Mouse (Mus musculus) neural tube, embryonic 12.5 days (tissue): Measurements from ENCODE around the gene Nfia. TPM values are rescaled to one million over a fixed set of nuclear protein-coding genes. Genes with fewer than 3 reads are reported as not detected.

Experiments used
- ATAC-seq: fragments of 200-750 bp; cut with Nextera tagmentation; 2 replicates; pipeline ENCODE4 v1.8.0; 2017; ENCODE audit warnings: low read depth, mild to moderate bottlenecking, moderate TSS enrichment, moderate library complexity; ENCODE audit not compliant: low FRiP score
- H3K27ac ChIP-seq: fragments of 300-500 bp; sonication (generic); 2 replicates; pipeline ENCODE4 v1.5.1; 2016
- H3K27me3 ChIP-seq: fragments of 300-500 bp; sonication (generic); replicated peaks from 2 replicates; pipeline ENCODE4 v1.6.1; 2016; ENCODE audit warnings: mild to moderate bottlenecking
- H3K36me3 ChIP-seq: fragments of 300-500 bp; sonication (generic); 2 replicates; pipeline ENCODE4 v1.6.1; 2016; ENCODE audit warnings: mild to moderate bottlenecking
- H3K4me1 ChIP-seq: fragments of 300-500 bp; sonication (generic); 2 replicates; pipeline ENCODE4 v1.6.1; 2016
- H3K4me2 ChIP-seq: fragments of 300-500 bp; sonication (generic); replicated peaks from 2 replicates; pipeline ENCODE4 v1.6.1; 2016; ENCODE audit warnings: mild to moderate bottlenecking
- H3K4me3 ChIP-seq: fragments of 300-500 bp; sonication (generic); 2 replicates; pipeline ENCODE4 v1.5.1; 2016
- H3K9ac ChIP-seq: fragments of 300-500 bp; sonication (generic); 2 replicates; pipeline ENCODE4 v1.6.1; 2016; ENCODE audit warnings: mild to moderate bottlenecking
- H3K9me3 ChIP-seq: fragments of 300-500 bp; sonication (generic); 2 replicates; pipeline ENCODE4 v1.6.1; 2016; ENCODE audit warnings: mild to moderate bottlenecking
- WGBS: fragments of 180-500 bp; shearing (Covaris S2); methylation state at CpG from one replicate; pipeline ENCODE4 v1.1.7; 2016; 5-methylcytosine and 5-hydroxymethylcytosine counted together
- polyA plus RNA-seq: library from polyadenylated mRNA; unstranded; fragments of >200 nt; fragmentation: Nextera tagmentation; extraction: Ambion mirVana; gene quantifications from 2 replicates; pipeline ENCODE4 v1.2.1, GENCODE M21; 2016

The Nfia gene
- polyA plus RNA-seq, 1 experiment from 2014 or later = 42.4 TPM

DNA sequence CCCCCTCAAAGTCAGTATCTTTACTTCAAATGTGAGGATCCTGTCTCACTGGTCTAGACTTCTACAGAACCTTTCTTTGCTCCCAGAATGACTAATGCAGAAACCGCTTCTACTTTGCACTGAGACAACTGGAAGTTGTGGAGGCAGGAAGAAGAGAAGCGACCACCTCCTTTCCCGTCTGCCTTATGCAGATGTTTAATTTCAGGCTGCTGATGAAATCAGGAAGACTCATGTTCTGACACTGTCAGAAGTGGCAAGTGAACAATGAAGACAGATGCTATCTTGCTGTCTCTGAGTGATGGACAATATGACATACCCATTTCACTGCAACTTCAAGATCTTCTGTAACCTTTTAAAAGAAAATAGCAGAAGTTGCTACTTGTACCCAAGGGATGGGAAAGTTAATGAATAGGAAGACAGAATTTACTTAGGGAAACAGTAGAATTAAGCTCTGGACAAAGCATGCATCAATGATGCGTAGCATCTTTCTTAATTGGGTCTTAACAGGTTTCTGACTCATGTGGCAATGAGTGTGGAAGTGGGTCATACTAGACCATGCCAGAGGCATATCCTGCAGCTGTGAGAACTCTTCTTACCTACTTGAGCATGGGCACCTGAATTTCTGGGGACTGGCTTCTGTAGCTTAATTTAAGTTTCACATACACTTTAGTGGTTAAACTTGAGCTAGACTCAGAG, 49.2 kb downstream of the Nfia start:
- no peak for ATAC-seq
- Histone ChIP-seq H3K4me1 (peaks cover 7% of the 10 kb centered on the region), H3K4me3 (no peak overlapping the region), H3K27me3 (no peaks in the 10 kb centered on the region), H3K4me2 (no peak overlapping the region), H3K9ac (no peak overlapping the region), H3K27ac (no peak overlapping the region), H3K9me3 (no peaks in the 10 kb centered on the region), H3K36me3 (no peaks in the 10 kb centered on the region)
- 92% methylated on average over 4 of the region's 4 CpGs for WGBS

DNA sequence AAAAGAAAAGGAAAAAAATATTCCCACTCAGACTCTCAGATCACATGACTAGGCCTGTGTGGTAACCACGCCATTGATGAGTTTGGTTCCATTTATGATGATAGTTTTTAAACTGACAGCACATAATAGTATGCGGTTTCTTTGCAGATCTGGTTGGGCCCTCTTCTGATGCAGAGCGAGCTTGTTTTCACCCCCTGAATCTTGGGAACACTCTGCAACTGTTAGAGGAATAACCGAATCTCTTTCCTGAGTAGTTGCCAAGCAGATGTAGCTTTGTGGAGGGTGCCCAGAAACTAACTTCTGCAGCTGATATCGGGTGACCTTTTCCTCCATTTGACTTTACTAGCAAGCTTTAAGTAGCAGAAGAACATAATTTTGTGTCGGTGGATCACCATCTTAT, 51.0 kb downstream of the Nfia start:
- Histone ChIP-seq H3K4me1 (peaks cover 17% of the 10 kb centered on the region), H3K9ac (no peak overlapping the region), H3K9me3 (no peaks in the 10 kb centered on the region), H3K4me2 (no peak overlapping the region), H3K4me3 (no peak overlapping the region), H3K27ac (no peak overlapping the region), H3K27me3 (no peaks in the 10 kb centered on the region), H3K36me3 (no peaks in the 10 kb centered on the region)
- WGBS = 89% methylated on average over 6 of the region's 6 CpGs
- no peak for ATAC-seq

GRCm38 (mm10) chr4:97824451-97824850, 51.9 kb downstream of the Nfia start:
- Histone ChIP-seq H3K27ac (no peak overlapping the region), H3K4me3 (no peak overlapping the region), H3K4me2 (no peak overlapping the region), H3K9ac (no peak overlapping the region), H3K9me3 (no peaks in the 10 kb centered on the region), H3K4me1 (peaks cover 19% of the 10 kb centered on the region), H3K27me3 (no peaks in the 10 kb centered on the region), H3K36me3 (no peaks in the 10 kb centered on the region)
- ATAC-seq = no peak
- WGBS = 74% methylated on average over 4 of the region's 4 CpGs

- Histone ChIP-seq H3K4me2 (no peak overlapping the region), H3K27ac (no peak overlapping the region), H3K36me3 (no peaks in the 10 kb centered on the region), H3K27me3 (no peaks in the 10 kb centered on the region), H3K4me3 (no peak overlapping the region), H3K9ac (no peak overlapping the region), H3K9me3 (no peaks in the 10 kb centered on the region), H3K4me1 (peaks cover 22% of the 10 kb centered on the region)
- WGBS = 85% methylated on average over 4 of the region's 4 CpGs
- ATAC-seq = no peak
Observed at GRCm38 (mm10) chr4:97825432-97825831, 52.9 kb downstream of the Nfia start.

GRCm38 (mm10) chr4:97825841-97826240, 53.3 kb downstream of the Nfia start:
- WGBS = 84% methylated on average over 4 of the region's 4 CpGs
- no peak overlapping the region for H3K9ac ChIP-seq
- no peaks in the 10 kb centered on the region for H3K36me3 ChIP-seq
- H3K4me2 ChIP-seq = no peak overlapping the region
- no peaks in the 10 kb centered on the region for H3K27me3 ChIP-seq
- H3K9me3 ChIP-seq = no peaks in the 10 kb centered on the region
- H3K4me1 ChIP-seq = peaks cover 22% of the 10 kb centered on the region
- no peak for ATAC-seq
- no peak overlapping the region for H3K27ac ChIP-seq
- H3K4me3 ChIP-seq = no peak overlapping the region

DNA sequence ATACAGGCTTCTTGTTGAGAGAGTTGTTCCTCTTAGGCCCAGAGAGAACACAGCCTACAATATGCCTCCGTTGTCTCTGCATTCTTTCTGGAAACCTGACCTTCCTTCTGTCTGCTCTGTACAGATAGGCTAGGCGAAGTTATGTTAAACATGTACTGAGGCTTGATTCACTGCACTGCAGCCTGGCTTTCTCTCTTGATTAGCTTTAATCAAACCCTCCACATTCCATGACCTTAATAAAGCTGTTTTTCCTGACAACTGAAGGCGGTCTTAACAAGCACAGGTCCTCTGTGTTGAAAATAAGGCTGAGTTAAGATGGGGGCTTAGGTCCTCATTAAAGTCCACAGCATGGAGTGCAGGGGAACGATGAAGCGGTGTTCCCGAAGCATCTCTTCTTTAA, 54.6 kb downstream of the Nfia start:
- H3K27me3 ChIP-seq = no peaks in the 10 kb centered on the region
- ATAC-seq = no peak
- 75% methylated on average over 6 of the region's 6 CpGs for WGBS

GRCm38 (mm10) chr4:97828579-97828978, 56.0 kb downstream of the Nfia start:
- no peak overlapping the region for H3K9ac ChIP-seq
- H3K4me3 ChIP-seq = no peak overlapping the region
- no peaks in the 10 kb centered on the region for H3K27me3 ChIP-seq
- no peaks in the 10 kb centered on the region for H3K36me3 ChIP-seq
- no peak overlapping the region for H3K27ac ChIP-seq
- peaks cover 22% of the 10 kb centered on the region for H3K4me1 ChIP-seq
- WGBS = 18% methylated on average over 1 of the region's 1 CpGs
- H3K4me2 ChIP-seq = no peak overlapping the region
- no peak for ATAC-seq
- no peaks in the 10 kb centered on the region for H3K9me3 ChIP-seq

More for the DNA sequence above, 54.6 kb downstream of the Nfia start:
- no peak overlapping the region for H3K4me3 ChIP-seq
- no peak overlapping the region for H3K4me2 ChIP-seq
- no peaks in the 10 kb centered on the region for H3K36me3 ChIP-seq
- H3K9me3 ChIP-seq = no peaks in the 10 kb centered on the region
- H3K4me1 ChIP-seq = peaks cover 22% of the 10 kb centered on the region
- H3K9ac ChIP-seq = no peak overlapping the region
- no peak overlapping the region for H3K27ac ChIP-seq

GRCm38 (mm10) chr4:97829336-97830050, 57.0 kb downstream of the Nfia start:
- WGBS = 87% methylated on average over 12 of the region's 12 CpGs
- Histone ChIP-seq H3K4me1 (peaks cover 18% of the 10 kb centered on the region; the same call in 1 of the 2 replicates), H3K4me2 (no peak overlapping the region), H3K27ac (no peak overlapping the region), H3K4me3 (no peak overlapping the region), H3K9ac (no peak overlapping the region), H3K27me3 (no peaks in the 10 kb centered on the region; the same call in 1 of the 2 replicates), H3K36me3 (no peaks in the 10 kb centered on the region), H3K9me3 (no peaks in the 10 kb centered on the region)
- no peak for ATAC-seq

DNA sequence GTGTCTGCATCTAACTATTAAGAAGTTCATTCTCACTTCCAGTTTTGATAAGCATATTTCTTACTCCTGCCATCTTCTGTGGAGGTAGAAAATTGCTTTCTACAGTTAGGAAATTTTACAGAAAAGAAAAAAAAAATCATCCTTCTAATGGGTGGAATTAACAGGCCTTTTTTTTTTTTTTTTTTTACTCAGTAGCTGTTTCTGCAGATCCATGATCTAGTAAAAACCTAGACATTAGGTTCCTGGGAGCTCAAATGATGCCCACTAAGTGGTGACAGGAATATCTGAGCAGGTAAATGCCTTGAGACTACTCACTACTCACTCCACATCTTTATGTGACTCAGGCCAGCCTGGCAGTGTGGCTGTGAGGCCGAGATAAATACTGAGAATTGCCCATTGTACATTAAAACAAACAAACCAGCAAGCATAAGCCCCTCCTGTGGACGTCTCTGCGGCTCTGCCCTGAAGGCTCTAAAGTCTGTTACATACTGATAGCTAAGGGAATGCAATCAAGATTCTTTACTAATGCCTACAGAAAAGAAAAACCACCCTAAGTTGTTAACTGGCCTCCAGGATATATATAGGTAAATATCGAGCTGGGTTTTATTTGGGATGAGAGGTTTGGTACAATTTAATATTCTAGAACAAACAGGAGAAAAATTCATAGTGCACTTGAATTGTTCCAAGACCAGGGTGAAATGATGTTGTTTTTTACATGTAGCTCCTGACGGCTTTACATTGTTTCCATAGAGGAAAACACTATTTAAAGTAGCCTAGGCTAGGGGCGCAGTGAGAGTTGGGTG, 57.7 kb downstream of the Nfia start:
- Histone ChIP-seq H3K4me3 (no peak overlapping the region), H3K4me2 (no peak overlapping the region), H3K27ac (no peak overlapping the region), H3K9ac (no peak overlapping the region), H3K4me1 (peaks cover 21% of the 10 kb centered on the region; the same call in 1 of the 2 replicates), H3K27me3 (no peaks in the 10 kb centered on the region; the same call in 1 of the 2 replicates), H3K9me3 (no peaks in the 10 kb centered on the region), H3K36me3 (no peaks in the 10 kb centered on the region)
- WGBS = 59% methylated on average over 6 of the region's 6 CpGs
- no peak for ATAC-seq

GRCm38 (mm10) chr4:97830935-97831608, 58.5 kb downstream of the Nfia start:
- 93% methylated on average over 16 of the region's 16 CpGs for WGBS
- H3K27me3 ChIP-seq = no peaks in the 10 kb centered on the region; the same call in 1 of the 2 replicates

DNA sequence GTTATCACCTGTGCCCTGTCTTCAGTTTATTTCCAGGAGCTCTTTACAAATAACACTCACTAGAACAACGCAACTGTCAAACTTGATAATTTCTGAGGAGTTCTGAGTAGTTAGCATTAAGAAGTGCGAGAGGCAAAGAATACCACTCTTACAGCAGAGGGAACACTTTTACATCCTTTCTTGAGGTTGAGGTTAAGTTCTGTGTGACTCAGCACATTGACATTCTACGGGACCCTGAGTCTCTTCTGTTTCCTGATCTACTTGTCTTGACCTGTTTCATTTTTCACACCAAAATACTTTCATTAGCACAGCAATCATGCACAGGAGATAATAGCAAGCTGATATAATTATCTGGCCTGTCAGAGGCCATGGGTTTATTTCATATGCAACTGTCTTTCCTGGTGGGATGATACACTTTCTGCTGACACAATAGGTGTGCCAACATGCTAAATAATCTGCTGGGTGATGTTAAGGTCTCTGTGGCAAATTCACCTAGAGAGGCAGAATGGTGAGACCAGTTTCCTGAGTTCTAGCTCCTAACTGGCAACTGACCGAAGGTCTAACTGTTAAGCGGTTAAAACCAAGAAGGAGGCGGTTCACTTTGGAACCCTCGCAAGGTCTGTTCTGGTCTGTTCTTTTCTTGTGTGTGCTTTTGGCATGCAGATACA, 59.2 kb downstream of the Nfia start:
- Histone ChIP-seq H3K4me3 (no peak overlapping the region), H3K9me3 (no peaks in the 10 kb centered on the region), H3K4me2 (no peak overlapping the region), H3K4me1 (peaks cover 24% of the 10 kb centered on the region), H3K36me3 (no peaks in the 10 kb centered on the region), H3K9ac (no peak overlapping the region), H3K27me3 (no peaks in the 10 kb centered on the region; the same call in 1 of the 2 replicates), H3K27ac (no peak overlapping the region)
- no peak for ATAC-seq
- WGBS = 95% methylated on average over 7 of the region's 7 CpGs

More at GRCm38 (mm10) chr4:97830935-97831608, 58.5 kb downstream of the Nfia start:
- H3K9me3 ChIP-seq = no peaks in the 10 kb centered on the region
- no peak overlapping the region for H3K9ac ChIP-seq
- no peak overlapping the region for H3K4me3 ChIP-seq
- H3K27ac ChIP-seq = no peak overlapping the region
- H3K4me2 ChIP-seq = no peak overlapping the region
- H3K36me3 ChIP-seq = no peaks in the 10 kb centered on the region
- peaks cover 22% of the 10 kb centered on the region; the same call in 1 of the 2 replicates for H3K4me1 ChIP-seq
- ATAC-seq = no peak
